Mouse (Mus musculus) embryonic facial prominence, embryonic 10.5 days (tissue): ENCODE measurements around the gene Ankrd11. TPM values are rescaled to one million over a fixed set of nuclear protein-coding genes. Genes with fewer than 3 reads are reported as not detected.

Experiments
- DNase-seq: peaks from one replicate; pipeline ENCODE4 v3.0.0-alpha.2; 2017; ENCODE audit warnings: low spot score
- H3K27ac ChIP-seq: fragments of 300-500 bp; sonication (generic); replicated peaks from 2 replicates; pipeline ENCODE4 v1.5.1; 2016; ENCODE audit warnings: mild to moderate bottlenecking
- H3K27me3 ChIP-seq: fragments of 300-500 bp; sonication (generic); replicated peaks from 2 replicates; pipeline ENCODE4 v1.6.1; 2016; ENCODE audit warnings: low read depth, mild to moderate bottlenecking; ENCODE audit not compliant: poor library complexity, severe bottlenecking
- H3K36me3 ChIP-seq: fragments of 300-500 bp; sonication (generic); replicated peaks from 2 replicates; pipeline ENCODE4 v1.6.1; 2016; ENCODE audit warnings: mild to moderate bottlenecking, moderate library complexity
- H3K4me1 ChIP-seq: fragments of 300-500 bp; sonication (generic); 2 replicates; pipeline ENCODE4 v1.6.1; 2016
- H3K4me3 ChIP-seq: fragments of 300-500 bp; sonication (generic); 2 replicates; pipeline ENCODE4 v1.5.1; 2016; ENCODE audit warnings: mild to moderate bottlenecking, moderate library complexity
- H3K9me3 ChIP-seq: fragments of 300-500 bp; sonication (generic); 2 replicates; pipeline ENCODE4 v1.6.1; 2016; ENCODE audit warnings: mild to moderate bottlenecking
- WGBS: fragments of 180-500 bp; shearing (Covaris S2); methylation state at CpG from one replicate; pipeline ENCODE4 v1.1.7; 2016; 5-methylcytosine and 5-hydroxymethylcytosine counted together
- polyA plus RNA-seq: library from polyadenylated mRNA; unstranded; fragments of >200 nt; fragmentation: Nextera tagmentation; extraction: Ambion mirVana; gene quantifications from 2 replicates; pipeline ENCODE4 v1.2.1, GENCODE M21; 2016

The Ankrd11 gene
- polyA plus RNA-seq, 1 experiment from 2014 or later = 41.2 TPM

DNA sequence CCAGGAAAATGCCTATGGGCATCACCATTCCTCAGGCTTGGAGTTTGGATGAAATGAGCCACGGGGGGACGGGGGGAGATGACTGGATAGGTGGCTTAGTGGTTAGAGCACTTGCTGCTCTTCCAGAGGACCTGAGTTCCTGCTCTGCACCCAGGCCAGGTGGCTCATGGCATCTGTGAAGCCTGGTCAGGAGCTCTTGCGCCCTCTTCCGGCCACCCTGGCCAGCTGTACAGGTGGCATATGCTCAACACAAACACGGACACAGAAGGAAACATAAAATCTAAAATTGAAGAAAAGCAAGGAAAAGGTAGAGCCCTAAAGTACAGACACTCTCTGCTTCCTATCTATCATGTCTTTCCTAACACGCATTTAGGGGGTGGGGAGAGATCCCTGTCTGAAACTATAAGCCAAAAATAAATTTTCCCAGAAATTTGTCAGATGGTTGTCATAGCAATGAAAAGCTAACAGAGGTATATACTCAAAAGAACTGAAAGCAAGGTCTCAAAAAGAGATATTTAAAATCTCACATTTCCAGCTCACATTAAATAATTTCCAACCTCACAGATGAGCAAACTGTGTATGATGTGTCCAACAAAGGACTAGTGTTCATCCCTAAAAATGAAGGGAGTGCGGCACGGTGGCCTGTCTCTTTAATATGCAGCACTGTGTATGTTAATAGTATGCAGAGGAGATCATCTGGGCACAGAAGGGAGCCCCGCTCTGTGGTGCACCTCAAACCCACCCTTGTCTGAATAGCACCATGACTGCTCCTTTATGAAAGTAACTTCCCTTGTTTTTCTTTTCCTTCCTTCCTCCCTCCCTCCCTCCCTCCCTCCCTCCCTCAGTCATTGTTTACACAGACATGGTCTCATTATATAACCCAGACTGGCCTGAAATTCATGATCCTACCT, 99.0 kb downstream of the Ankrd11 start:
- H3K36me3 ChIP-seq = no peaks in the 10 kb centered on the region
- H3K4me3 ChIP-seq = no peak overlapping the region
- no peaks in the 10 kb centered on the region for H3K9me3 ChIP-seq
- no peak for DNase-seq
- H3K4me1 ChIP-seq = peaks cover 16% of the 10 kb centered on the region
- no peaks in the 10 kb centered on the region for H3K27me3 ChIP-seq
- H3K27ac ChIP-seq = no peak overlapping the region
- 86% methylated on average over 9 of the region's 9 CpGs for WGBS

DNA sequence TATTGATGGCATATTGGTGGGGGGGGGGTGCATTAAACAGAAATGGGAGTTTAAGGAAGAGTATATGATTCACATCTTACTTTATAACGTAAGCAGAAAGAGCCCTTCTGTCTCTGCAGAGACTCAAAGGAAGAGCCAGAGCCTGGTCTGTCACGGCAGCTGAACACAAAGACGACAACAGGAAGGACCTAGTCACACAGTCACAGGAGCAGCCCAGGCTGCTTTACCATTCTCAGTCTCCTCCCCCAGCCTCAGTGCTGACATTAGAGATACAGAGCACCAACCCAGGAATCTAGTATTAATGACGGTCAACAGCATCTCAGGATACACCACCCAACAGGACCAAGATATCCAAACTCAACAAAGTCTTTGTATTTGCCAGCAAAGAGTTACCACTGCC, 103.5 kb downstream of the Ankrd11 start:
- Histone ChIP-seq H3K9me3 (no peaks in the 10 kb centered on the region), H3K4me3 (no peak overlapping the region), H3K36me3 (no peaks in the 10 kb centered on the region), H3K4me1 (peaks cover 29% of the 10 kb centered on the region), H3K27me3 (no peaks in the 10 kb centered on the region), H3K27ac (no peak overlapping the region)
- WGBS = 54% methylated on average over 4 of the region's 4 CpGs
- DNase-seq = no peak

DNA sequence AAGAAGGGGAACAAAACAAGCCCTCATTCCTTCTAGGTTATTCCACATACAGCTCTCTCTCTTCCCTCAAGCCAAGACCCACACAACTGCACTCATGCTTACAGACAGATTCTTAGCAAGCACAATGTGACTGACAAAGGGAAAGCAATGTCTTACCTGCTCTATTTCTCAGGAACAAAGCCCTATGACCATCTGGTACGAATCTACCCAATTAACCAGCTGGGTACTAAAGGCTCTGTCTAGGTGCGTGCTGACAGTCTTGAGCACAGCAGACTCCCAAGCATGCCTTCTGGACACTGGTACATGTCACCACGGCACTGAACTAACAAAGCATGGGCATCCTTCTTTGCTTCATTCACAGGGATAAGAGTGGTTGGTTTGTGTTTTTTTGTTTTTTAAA, 103.9 kb downstream of the Ankrd11 start:
- Histone ChIP-seq H3K9me3 (no peaks in the 10 kb centered on the region), H3K36me3 (no peaks in the 10 kb centered on the region), H3K27me3 (no peaks in the 10 kb centered on the region), H3K27ac (peak overlapping the region; percentile 19; the same call in 1 of the 2 replicates), H3K4me3 (no peak overlapping the region), H3K4me1 (peaks cover 26% of the 10 kb centered on the region)
- DNase-seq = no peak
- WGBS = 75% methylated on average over 3 of the region's 3 CpGs

GRCm38 (mm10) chr8:122937545-122938053, 104.5 kb downstream of the Ankrd11 start:
- Histone ChIP-seq H3K9me3 (no peaks in the 10 kb centered on the region), H3K27me3 (no peaks in the 10 kb centered on the region), H3K27ac (no peak overlapping the region; the same call in 1 of the 2 replicates), H3K36me3 (no peaks in the 10 kb centered on the region), H3K4me1 (peaks cover 26% of the 10 kb centered on the region), H3K4me3 (no peak overlapping the region)
- 83% methylated on average over 2 of the region's 2 CpGs for WGBS
- DNase-seq = no peak

- 0 out of 2 replicates have a peak, but pooled peaks cover 2% of the 10 kb centered on the region for H3K36me3 ChIP-seq
- peaks cover 33% of the 10 kb centered on the region for H3K4me1 ChIP-seq
- no peaks in the 10 kb centered on the region for H3K9me3 ChIP-seq
- H3K4me3 ChIP-seq = no peak overlapping the region
- 91% methylated on average over 3 of the region's 3 CpGs for WGBS
- no peak overlapping the region for H3K27ac ChIP-seq
- DNase-seq = no peak
- H3K27me3 ChIP-seq = no peaks in the 10 kb centered on the region
Observed at GRCm38 (mm10) chr8:122935912-122936311, 106.2 kb downstream of the Ankrd11 start.

DNA sequence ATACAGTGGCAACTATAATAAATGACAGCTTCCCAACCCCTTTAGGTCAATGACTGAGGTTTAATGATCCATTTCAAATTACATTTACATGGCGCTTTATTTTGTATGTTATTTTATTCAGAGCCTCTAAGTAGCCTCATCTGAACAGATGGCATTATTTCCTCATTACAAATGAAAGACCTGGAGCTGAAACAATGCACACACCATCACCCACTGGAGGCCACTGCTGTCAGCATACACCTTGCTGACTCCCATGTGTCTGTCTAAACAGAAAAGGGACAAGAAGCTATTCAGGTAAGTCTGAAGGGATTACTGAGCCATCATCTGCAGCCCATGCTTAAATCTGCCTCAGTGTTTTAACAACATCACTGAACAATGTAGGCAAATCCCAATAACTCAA, 107.0 kb downstream of the Ankrd11 start:
- no peaks in the 10 kb centered on the region for H3K27me3 ChIP-seq
- peaks cover 33% of the 10 kb centered on the region for H3K4me1 ChIP-seq
- no peaks in the 10 kb centered on the region for H3K9me3 ChIP-seq
- H3K36me3 ChIP-seq = 0 out of 2 replicates have a peak, but pooled peaks cover 2% of the 10 kb centered on the region
- 94% methylated on average over 1 of the region's 1 CpGs for WGBS
- H3K27ac ChIP-seq = no peak overlapping the region
- DNase-seq = no peak
- no peak overlapping the region for H3K4me3 ChIP-seq

GRCm38 (mm10) chr8:122933973-122934372, 108.1 kb downstream of the Ankrd11 start:
- H3K9me3 ChIP-seq = no peaks in the 10 kb centered on the region
- no peak overlapping the region for H3K4me3 ChIP-seq
- DNase-seq = no peak
- H3K36me3 ChIP-seq = 0 out of 2 replicates have a peak, but pooled peaks cover 2% of the 10 kb centered on the region
- peaks cover 29% of the 10 kb centered on the region for H3K4me1 ChIP-seq
- H3K27ac ChIP-seq = no peak overlapping the region
- H3K27me3 ChIP-seq = no peaks in the 10 kb centered on the region

GRCm38 (mm10) chr8:122932561-122932959, 109.5 kb downstream of the Ankrd11 start:
- Histone ChIP-seq H3K27me3 (no peaks in the 10 kb centered on the region), H3K4me3 (no peak overlapping the region), H3K36me3 (peaks cover 12% of the 10 kb centered on the region; the same call in 1 of the 2 replicates), H3K27ac (no peak overlapping the region), H3K4me1 (peaks cover 15% of the 10 kb centered on the region), H3K9me3 (no peaks in the 10 kb centered on the region)
- no peak for DNase-seq
- 89% methylated on average over 2 of the region's 2 CpGs for WGBS

- 81% methylated on average over 3 of the region's 3 CpGs for WGBS
- H3K4me3 ChIP-seq = no peak overlapping the region
- H3K27ac ChIP-seq = no peak overlapping the region
- no peaks in the 10 kb centered on the region for H3K9me3 ChIP-seq
- DNase-seq = no peak
- H3K4me1 ChIP-seq = peaks cover 14% of the 10 kb centered on the region
- peaks cover 16% of the 10 kb centered on the region for H3K36me3 ChIP-seq
- no peaks in the 10 kb centered on the region for H3K27me3 ChIP-seq
Observed at GRCm38 (mm10) chr8:122931834-122932560, 110.1 kb downstream of the Ankrd11 start.

DNA sequence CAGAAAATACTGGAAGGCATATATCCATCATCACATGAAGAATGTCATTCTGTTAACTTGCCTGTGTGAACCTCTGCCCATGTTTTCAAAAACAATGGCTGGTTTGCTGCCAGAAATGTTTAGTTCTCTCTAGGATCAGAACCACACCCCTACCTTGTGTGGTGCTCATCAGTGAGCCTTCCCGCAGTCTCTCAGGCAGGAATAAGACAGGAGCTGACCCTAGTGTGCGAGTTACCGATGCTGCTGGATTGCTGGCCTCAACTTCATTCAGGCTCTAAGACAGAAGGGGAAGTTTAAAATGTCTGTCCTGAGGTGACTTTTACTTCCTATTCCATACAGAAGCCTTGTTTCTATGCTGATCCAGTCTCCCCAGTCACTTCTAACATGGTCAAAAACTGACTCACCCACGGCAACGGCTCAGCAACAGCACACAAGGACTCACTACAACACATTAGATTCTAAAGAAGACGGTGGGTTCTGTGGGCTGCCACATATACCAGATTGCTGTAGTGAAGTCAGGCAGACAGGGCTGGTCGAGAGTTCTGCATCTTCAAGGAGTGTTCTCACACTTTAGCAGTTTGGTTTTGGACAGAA, 113.3 kb downstream of the Ankrd11 start:
- 92% methylated on average over 7 of the region's 7 CpGs for WGBS
- H3K27me3 ChIP-seq = no peaks in the 10 kb centered on the region
- DNase-seq = no peak
- no peak overlapping the region for H3K27ac ChIP-seq
- peaks cover 21% of the 10 kb centered on the region for H3K36me3 ChIP-seq
- H3K4me1 ChIP-seq = peaks cover 12% of the 10 kb centered on the region
- no peaks in the 10 kb centered on the region for H3K9me3 ChIP-seq
- no peak overlapping the region for H3K4me3 ChIP-seq

DNA sequence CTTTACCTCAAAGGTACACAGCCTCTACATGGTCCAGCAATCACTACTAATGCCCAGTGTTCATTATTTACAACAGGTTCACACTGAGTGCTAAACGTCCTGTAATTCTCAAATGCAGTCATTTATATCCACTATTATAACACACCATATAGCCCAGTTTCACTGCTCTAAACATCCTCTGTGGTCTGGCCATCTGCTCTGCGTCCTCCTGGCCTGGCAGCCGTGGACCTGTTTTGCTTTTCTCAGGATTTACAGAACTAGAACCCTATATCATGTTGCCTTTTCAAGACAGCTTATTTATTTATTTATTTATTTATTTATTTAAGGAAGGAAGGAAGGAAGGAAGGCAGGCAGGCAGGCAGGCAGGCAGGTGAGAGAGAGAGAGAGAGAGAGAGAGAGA, 114.2 kb downstream of the Ankrd11 start:
- Histone ChIP-seq H3K27ac (no peak overlapping the region), H3K9me3 (no peaks in the 10 kb centered on the region), H3K4me3 (no peak overlapping the region), H3K27me3 (no peaks in the 10 kb centered on the region), H3K36me3 (peaks cover 21% of the 10 kb centered on the region), H3K4me1 (peaks cover 17% of the 10 kb centered on the region)
- no peak for DNase-seq
- 84% methylated on average over 3 of the region's 3 CpGs for WGBS

DNA sequence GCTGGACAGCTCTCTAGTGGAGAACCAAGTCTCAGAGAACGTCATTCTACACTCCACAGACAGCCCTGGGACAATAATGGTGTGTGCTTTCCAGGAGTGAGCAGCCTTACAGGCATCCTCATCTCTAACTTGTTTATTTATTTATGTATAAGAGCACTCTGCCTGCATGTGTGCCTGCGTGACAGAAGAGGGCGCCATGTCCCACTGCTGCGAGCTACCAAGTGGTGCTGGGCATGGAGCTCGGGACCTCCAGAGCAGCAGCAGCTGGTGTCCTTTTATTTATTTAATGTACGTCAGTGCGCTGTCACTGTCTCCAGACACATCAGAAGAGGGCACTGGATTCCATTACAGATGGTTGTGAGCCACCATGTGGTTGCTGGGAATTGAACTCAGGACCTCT, 115.3 kb downstream of the Ankrd11 start:
- Histone ChIP-seq H3K4me3 (no peak overlapping the region), H3K9me3 (no peaks in the 10 kb centered on the region), H3K27me3 (no peaks in the 10 kb centered on the region), H3K27ac (no peak overlapping the region), H3K4me1 (peaks cover 12% of the 10 kb centered on the region), H3K36me3 (peaks cover 21% of the 10 kb centered on the region)
- DNase-seq = no peak
- 82% methylated on average over 7 of the region's 7 CpGs for WGBS
